Mouse (Mus musculus) CH12.LX (cell line): ENCODE data around the gene Rad9a.

Experiments
- BHLHE40 ChIP-seq: IDR thresholded peaks from 2 replicates; pipeline ENCODE4 v1.6.1; 2011; ENCODE audit warnings: mild to moderate bottlenecking, low read depth, low read length, improper control_type of control experiment
- ETS1 ChIP-seq: conservative IDR thresholded peaks from 2 replicates; pipeline ENCODE4 v1.6.1; 2012; ENCODE audit warnings: low read depth, mild to moderate bottlenecking, inconsistent platforms, low read length, improper control_type of control experiment, moderate library complexity
- KAT2A ChIP-seq: IDR thresholded peaks from 2 replicates; pipeline ENCODE4 v1.6.1; 2012; ENCODE audit warnings: low read length, improper control_type of control experiment, inconsistent platforms; ENCODE audit not compliant: insufficient replicate concordance

DNA sequence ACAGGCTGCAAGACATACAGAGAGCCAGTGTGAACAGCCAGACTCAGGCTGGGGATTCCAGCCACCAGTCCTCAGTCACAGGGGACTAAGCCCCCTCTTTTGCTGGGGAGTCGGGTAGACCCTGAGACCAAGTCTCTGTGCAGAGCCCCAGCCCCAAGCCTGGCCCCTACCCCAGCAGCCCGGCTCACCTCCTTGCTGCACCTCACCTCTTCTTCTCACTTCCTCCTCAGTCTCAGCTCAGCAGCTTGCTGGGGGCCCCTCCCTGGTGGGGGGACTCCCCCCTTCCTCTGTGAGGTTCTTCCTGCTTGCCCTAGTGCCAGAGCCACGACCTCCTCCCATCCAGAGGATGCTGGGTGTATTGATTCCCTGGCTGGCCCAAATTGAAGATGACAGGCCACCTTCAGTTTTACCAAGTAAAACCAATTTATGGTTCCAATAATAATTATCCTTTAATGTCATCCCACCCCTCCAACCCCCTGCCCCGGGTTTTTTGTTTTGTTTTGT lies 10.6 kb downstream of the Rad9a start, which contains the start of gene Tbc1d10c:
- TF ChIP-seq ETS1 (peak; percentile 47; the same call in 1 of the 2 replicates), KAT2A (no peak), BHLHE40 (peak; percentile 24; the same call in 1 of the 2 replicates)
